Mouse (Mus musculus) neural tube, embryonic 14.5 days (tissue): ENCODE measurements at regions not wholly inside any gene's neighbourhood (a gene's known extent, or its start where the extent isn't known, plus 50 kb on each side); places are given as distances from the start of the nearest gene placed in this dataset.

Experiments
- ATAC-seq: fragments of 200-750 bp; cut with Nextera tagmentation; 2 replicates; pipeline ENCODE4 v1.8.0; 2017; ENCODE audit warnings: low read depth, mild to moderate bottlenecking, moderate TSS enrichment, moderate library complexity
- H3K27ac ChIP-seq: fragments of 300-500 bp; sonication (generic); 2 replicates; pipeline ENCODE4 v1.5.1; 2014; ENCODE audit warnings: low read depth, mild to moderate bottlenecking, control low read depth, low read length, moderate library complexity, mixed read lengths
- H3K27me3 ChIP-seq: fragments of 300-500 bp; sonication (generic); 2 replicates; pipeline ENCODE4 v1.6.1; 2014; ENCODE audit warnings: low read length; ENCODE audit not compliant: control insufficient read depth, insufficient read depth
- H3K36me3 ChIP-seq: fragments of 300-500 bp; sonication (generic); 2 replicates; pipeline ENCODE4 v1.6.1; 2014; ENCODE audit warnings: low read length, mixed read lengths; ENCODE audit not compliant: control insufficient read depth, insufficient read depth
- H3K4me1 ChIP-seq: fragments of 300-500 bp; sonication (generic); 2 replicates; pipeline ENCODE4 v1.6.1; 2014; ENCODE audit warnings: low read length; ENCODE audit not compliant: control insufficient read depth, insufficient read depth
- H3K4me2 ChIP-seq: fragments of 300-500 bp; sonication (generic); 2 replicates; pipeline ENCODE4 v1.6.1; 2014; ENCODE audit warnings: mild to moderate bottlenecking, low read depth, low read length, control low read depth
- H3K4me3 ChIP-seq: fragments of 300-500 bp; sonication (generic); 2 replicates; pipeline ENCODE4 v1.5.1; 2014; ENCODE audit warnings: low read depth, low read length, control low read depth, mixed read lengths
- H3K9ac ChIP-seq: fragments of 300-500 bp; sonication (generic); replicated peaks from 2 replicates; pipeline ENCODE4 v1.6.1; 2014; ENCODE audit warnings: low read depth, mild to moderate bottlenecking, control low read depth, low read length, mixed read lengths
- H3K9me3 ChIP-seq: fragments of 300-500 bp; sonication (generic); 2 replicates; pipeline ENCODE4 v1.6.1; 2016; ENCODE audit warnings: low read length; ENCODE audit not compliant: control insufficient read depth
- WGBS: fragments of 180-500 bp; shearing (Covaris S2); extraction: QIAGEN DNeasy Blood & Tissue Kit; methylation state at CpG from one replicate; pipeline ENCODE4 v1.1.7; 2014; 5-methylcytosine and 5-hydroxymethylcytosine counted together

- no peak for ATAC-seq
- Histone ChIP-seq H3K27ac (no peak overlapping the region; the same call in 1 of the 2 replicates), H3K9ac (no peak overlapping the region), H3K27me3 (no peaks in the 10 kb centered on the region), H3K9me3 (no peaks in the 10 kb centered on the region), H3K36me3 (no peaks in the 10 kb centered on the region), H3K4me1 (peaks cover 27% of the 10 kb centered on the region), H3K4me2 (no peak overlapping the region), H3K4me3 (no peak overlapping the region)
- WGBS, result 6% methylated on average over 6 of the region's 6 CpGs
Measured at GRCm38 (mm10) chr9:43922231-43922630, 121.0 kb upstream of the Thy1 start.

GRCm38 (mm10) chr9:43923088-43923487, 120.1 kb upstream of the Thy1 start:
- ATAC-seq, result no peak
- no peaks in the 10 kb centered on the region for H3K36me3 ChIP-seq
- H3K9ac ChIP-seq, result no peak overlapping the region
- H3K4me2 ChIP-seq, result no peak overlapping the region
- 6% methylated on average over 4 of the region's 4 CpGs for WGBS
- no peak overlapping the region for H3K4me3 ChIP-seq
- no peaks in the 10 kb centered on the region for H3K9me3 ChIP-seq
- H3K4me1 ChIP-seq, result peaks cover 24% of the 10 kb centered on the region
- no peak overlapping the region for H3K27ac ChIP-seq
- H3K27me3 ChIP-seq, result no peaks in the 10 kb centered on the region

- no peak overlapping the region for H3K9ac ChIP-seq
- H3K36me3 ChIP-seq, result no peaks in the 10 kb centered on the region
- no peak overlapping the region for H3K4me3 ChIP-seq
- WGBS, result 34% methylated on average over 15 of the region's 15 CpGs
- H3K9me3 ChIP-seq, result no peaks in the 10 kb centered on the region
- H3K27me3 ChIP-seq, result no peaks in the 10 kb centered on the region
- H3K27ac ChIP-seq, result no peak overlapping the region
- H3K4me1 ChIP-seq, result peaks cover 29% of the 10 kb centered on the region
- H3K4me2 ChIP-seq, result no peak overlapping the region
- no peak for ATAC-seq
Measured at GRCm38 (mm10) chr9:43924795-43925194, 118.4 kb upstream of the Thy1 start.

GRCm38 (mm10) chr9:43929312-43930036, 113.7 kb upstream of the Thy1 start:
- Histone ChIP-seq H3K9me3 (no peaks in the 10 kb centered on the region), H3K9ac (0 out of 2 replicates have a peak overlapping the region, but pooled peaks have one; percentile 8), H3K36me3 (no peaks in the 10 kb centered on the region), H3K4me2 (no peak overlapping the region), H3K27ac (peak overlapping the region; percentile 78), H3K27me3 (no peaks in the 10 kb centered on the region), H3K4me3 (no peak overlapping the region), H3K4me1 (peaks cover 30% of the 10 kb centered on the region)
- 13% methylated on average over 7 of the region's 7 CpGs for WGBS
- peak; percentile 75 for ATAC-seq

- ATAC-seq, result peak; percentile 42; the same call in 1 of the 2 replicates
- H3K4me1 ChIP-seq, result peaks cover 33% of the 10 kb centered on the region
Measured at GRCm38 (mm10) chr9:43930037-43930404, 113.2 kb upstream of the Thy1 start.

GRCm38 (mm10) chr9:43930476-43930875, 112.7 kb upstream of the Thy1 start:
- Histone ChIP-seq H3K9ac (no peak overlapping the region), H3K9me3 (no peaks in the 10 kb centered on the region), H3K4me1 (peaks cover 33% of the 10 kb centered on the region), H3K4me3 (no peak overlapping the region), H3K27ac (0 out of 2 replicates have a peak overlapping the region, but pooled peaks have one; percentile 4), H3K36me3 (no peaks in the 10 kb centered on the region), H3K4me2 (no peak overlapping the region), H3K27me3 (no peaks in the 10 kb centered on the region)
- 45% methylated on average over 3 of the region's 3 CpGs for WGBS
- ATAC-seq, result no peak

More at GRCm38 (mm10) chr9:43930037-43930404, 113.2 kb upstream of the Thy1 start:
- no peaks in the 10 kb centered on the region for H3K9me3 ChIP-seq
- H3K36me3 ChIP-seq, result no peaks in the 10 kb centered on the region
- no peak overlapping the region for H3K4me2 ChIP-seq
- no peak overlapping the region for H3K4me3 ChIP-seq
- H3K27me3 ChIP-seq, result no peaks in the 10 kb centered on the region
- no peak overlapping the region for H3K9ac ChIP-seq
- H3K27ac ChIP-seq, result peak overlapping the region; percentile 4; the same call in 1 of the 2 replicates

GRCm38 (mm10) chr9:43934012-43934690, 109.0 kb upstream of the Thy1 start:
- no peak overlapping the region for H3K27ac ChIP-seq
- 7% methylated on average over 18 of the region's 18 CpGs for WGBS
- no peak overlapping the region for H3K4me3 ChIP-seq
- ATAC-seq, result peak; percentile 48
- H3K4me2 ChIP-seq, result no peak overlapping the region
- H3K36me3 ChIP-seq, result no peaks in the 10 kb centered on the region
- H3K4me1 ChIP-seq, result peaks cover 30% of the 10 kb centered on the region
- H3K9me3 ChIP-seq, result no peaks in the 10 kb centered on the region
- no peaks in the 10 kb centered on the region for H3K27me3 ChIP-seq
- no peak overlapping the region for H3K9ac ChIP-seq

GRCm38 (mm10) chr9:43934691-43935064, 108.5 kb upstream of the Thy1 start:
- no peak for ATAC-seq
- 19% methylated on average over 5 of the region's 5 CpGs for WGBS
- Histone ChIP-seq H3K27me3 (no peaks in the 10 kb centered on the region), H3K9ac (no peak overlapping the region), H3K4me2 (no peak overlapping the region), H3K9me3 (no peaks in the 10 kb centered on the region), H3K27ac (no peak overlapping the region), H3K4me1 (peaks cover 25% of the 10 kb centered on the region), H3K36me3 (no peaks in the 10 kb centered on the region), H3K4me3 (no peak overlapping the region)

- H3K27ac ChIP-seq, result no peak overlapping the region
- WGBS, result 39% methylated on average over 11 of the region's 11 CpGs
- H3K36me3 ChIP-seq, result no peaks in the 10 kb centered on the region
- no peaks in the 10 kb centered on the region for H3K9me3 ChIP-seq
- H3K27me3 ChIP-seq, result no peaks in the 10 kb centered on the region
- no peak overlapping the region for H3K4me2 ChIP-seq
- 0 out of 2 replicates have a peak, but pooled peaks cover 13% of the 10 kb centered on the region for H3K4me1 ChIP-seq
- no peak overlapping the region for H3K4me3 ChIP-seq
- no peak for ATAC-seq
- no peak overlapping the region for H3K9ac ChIP-seq
Measured at GRCm38 (mm10) chr9:43939336-43939735, 103.8 kb upstream of the Thy1 start.
